Mouse (Mus musculus) embryonic facial prominence, embryonic 14.5 days (tissue): Measurements from ENCODE around the gene Sphk2. TPM values are rescaled to one million over a fixed set of nuclear protein-coding genes. Genes with fewer than 3 reads are reported as not detected.
A peak's percentile ranks its signal among the peaks of the same experiment; 100 is the strongest.

ENCODE experiments used
- ATAC-seq: fragments of 200-750 bp; cut with Nextera tagmentation; 2 replicates; pipeline ENCODE4 v1.8.0; 2017; ENCODE audit warnings: low read depth, moderate number of reproducible peaks, moderate TSS enrichment
- DNase-seq: peaks from one replicate; pipeline ENCODE4 v3.0.0-alpha.2; 2015; ENCODE audit warnings: low spot score
- H3K27ac ChIP-seq: fragments of 300-500 bp; sonication (generic); replicated peaks from 2 replicates; pipeline ENCODE4 v1.5.1; 2014; ENCODE audit warnings: low read depth, mild to moderate bottlenecking, low read length, moderate library complexity
- H3K27me3 ChIP-seq: fragments of 300-500 bp; sonication (generic); replicated peaks from 2 replicates; pipeline ENCODE4 v1.6.1; 2014; ENCODE audit warnings: low read length; ENCODE audit not compliant: control insufficient read depth, insufficient read depth
- H3K36me3 ChIP-seq: fragments of 300-500 bp; sonication (generic); 2 replicates; pipeline ENCODE4 v1.6.1; 2014; ENCODE audit warnings: low read length, mixed read lengths; ENCODE audit not compliant: control insufficient read depth, insufficient read depth
- H3K4me1 ChIP-seq: fragments of 300-500 bp; sonication (generic); 2 replicates; pipeline ENCODE4 v1.6.1; 2014; ENCODE audit warnings: antibody characterized with exemption, low read length; ENCODE audit not compliant: control insufficient read depth, insufficient read depth
- H3K4me2 ChIP-seq: fragments of 300-500 bp; sonication (generic); 2 replicates; pipeline ENCODE4 v1.6.1; 2014; ENCODE audit warnings: low read depth, mild to moderate bottlenecking, low read length, moderate library complexity, mixed read lengths
- H3K4me3 ChIP-seq: fragments of 300-500 bp; sonication (generic); 2 replicates; pipeline ENCODE4 v1.5.1; 2014; ENCODE audit warnings: low read depth, mild to moderate bottlenecking, low read length
- H3K9ac ChIP-seq: fragments of 300-500 bp; sonication (generic); 2 replicates; pipeline ENCODE4 v1.6.1; 2014; ENCODE audit warnings: low read depth, mild to moderate bottlenecking, low read length, moderate library complexity, mixed read lengths
- H3K9me3 ChIP-seq: fragments of 300-500 bp; sonication (generic); 2 replicates; pipeline ENCODE4 v1.6.1; 2016; ENCODE audit warnings: low read length; ENCODE audit not compliant: control insufficient read depth
- WGBS: fragments of 180-500 bp; shearing (Covaris S2); extraction: QIAGEN DNeasy Blood & Tissue Kit; methylation state at CpG from one replicate; pipeline ENCODE4 v1.1.7; 2014; 5-methylcytosine and 5-hydroxymethylcytosine counted together
- polyA plus RNA-seq: library from polyadenylated mRNA; unstranded; fragments of >200 nt; fragmentation: Nextera tagmentation; extraction: Ambion mirVana; gene quantifications from 2 replicates; pipeline ENCODE4 v1.2.1, GENCODE M21; 2014

Gene Sphk2
- 24.0 and 25.6 TPM in 2 replicates for polyA plus RNA-seq

GRCm38 (mm10) chr7:45717918-45718297 lies at the start of gene Sphk2:
Gene Sphk2, minus strand, starts transcription at chr7:45718002.
- no peaks in the 10 kb centered on the region for H3K9me3 ChIP-seq
- peak within 1 kb of the TSS; percentile 99 for H3K9ac ChIP-seq
- H3K36me3 ChIP-seq: peaks cover 46% of the 10 kb centered on the region
- ATAC-seq: peak; percentile 74
- H3K27me3 ChIP-seq: no peaks in the 10 kb centered on the region
- peaks cover 21% of the 10 kb centered on the region for H3K4me1 ChIP-seq
- peak within 1 kb of the TSS; percentile 91 for H3K27ac ChIP-seq
- peak; percentile 99 for DNase-seq
- peak within 1 kb of the TSS; percentile 77 for H3K4me2 ChIP-seq
- 0% methylated on average over 23 of the region's 41 CpGs for WGBS
- H3K4me3 ChIP-seq: peak within 1 kb of the TSS; percentile 79

GRCm38 (mm10) chr7:45767500-45767899 lies 49.7 kb upstream of the Sphk2 start:
- no peak for DNase-seq
- H3K36me3 ChIP-seq: no peaks in the 10 kb centered on the region

GRCm38 (mm10) chr7:45766764-45767163 lies 49.0 kb upstream of the Sphk2 start:
- WGBS: 57% methylated on average over 7 of the region's 8 CpGs

More at GRCm38 (mm10) chr7:45767500-45767899, 49.7 kb upstream of the Sphk2 start:
- no peak for ATAC-seq
- Histone ChIP-seq H3K4me3 (no peak overlapping the region), H3K27me3 (no peaks in the 10 kb centered on the region), H3K27ac (no peak overlapping the region), H3K4me2 (no peak overlapping the region), H3K9ac (no peak overlapping the region), H3K9me3 (no peaks in the 10 kb centered on the region), H3K4me1 (no peaks in the 10 kb centered on the region)
- WGBS: 92% methylated on average over 6 of the region's 6 CpGs

DNA sequence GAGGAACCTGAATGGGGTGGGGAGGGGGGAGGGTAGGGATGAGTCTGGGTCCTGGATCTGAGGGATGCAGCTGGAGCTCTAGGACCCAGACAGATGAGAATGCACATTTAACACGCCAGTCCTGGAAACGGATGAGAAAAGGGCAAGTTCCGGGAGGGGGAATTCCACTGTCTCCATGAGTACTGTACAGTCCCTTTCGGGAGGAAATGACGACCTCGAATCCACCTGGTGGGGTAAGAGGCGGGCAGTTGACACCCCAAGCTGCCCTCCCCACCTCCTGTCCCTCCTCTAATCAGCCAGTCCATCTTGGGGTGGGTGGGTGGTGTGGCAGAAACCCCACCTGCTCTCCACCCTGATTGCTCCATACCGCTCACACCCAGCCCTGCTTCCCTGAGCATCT lies 48.2 kb upstream of the Sphk2 start:
- no peaks in the 10 kb centered on the region for H3K27me3 ChIP-seq
- H3K4me3 ChIP-seq: no peak overlapping the region
- DNase-seq (no peak), ATAC-seq (peak; percentile 34; the same call in 1 of the 2 replicates)
- no peaks in the 10 kb centered on the region for H3K4me1 ChIP-seq
- no peaks in the 10 kb centered on the region for H3K36me3 ChIP-seq
- no peak overlapping the region for H3K4me2 ChIP-seq
- H3K9ac ChIP-seq: no peak overlapping the region
- WGBS: 56% methylated on average over 8 of the region's 8 CpGs
- peak overlapping the region; percentile 48; the same call in 1 of the 2 replicates for H3K27ac ChIP-seq
- H3K9me3 ChIP-seq: no peaks in the 10 kb centered on the region

More at GRCm38 (mm10) chr7:45766764-45767163, 49.0 kb upstream of the Sphk2 start:
- Histone ChIP-seq H3K27me3 (no peaks in the 10 kb centered on the region), H3K27ac (no peak overlapping the region), H3K9ac (no peak overlapping the region), H3K4me1 (no peaks in the 10 kb centered on the region), H3K4me2 (no peak overlapping the region), H3K9me3 (no peaks in the 10 kb centered on the region), H3K36me3 (no peaks in the 10 kb centered on the region), H3K4me3 (no peak overlapping the region)
- ATAC-seq: peak; percentile 84
- peak; percentile 66 for DNase-seq

DNA sequence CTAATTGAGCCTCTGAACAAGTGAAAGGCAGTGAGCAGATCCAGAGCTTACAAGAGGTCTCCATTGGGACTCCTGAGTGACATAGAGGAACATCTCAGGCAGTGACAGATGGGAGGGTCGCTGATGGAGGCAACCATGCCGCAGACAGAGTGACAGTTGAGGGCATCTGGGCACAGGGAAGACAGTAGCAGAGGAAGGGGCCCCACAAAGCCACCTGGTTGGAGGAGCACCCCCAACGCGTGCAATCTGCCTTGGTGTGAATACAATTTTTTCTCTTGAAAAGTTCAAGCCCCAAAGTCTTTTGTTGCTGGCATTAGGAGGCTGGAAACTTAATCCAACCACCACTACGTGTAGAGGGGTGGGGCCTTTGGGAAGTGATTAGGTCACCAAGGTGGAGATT lies 42.3 kb upstream of the Sphk2 start:
- Histone ChIP-seq H3K36me3 (no peaks in the 10 kb centered on the region), H3K4me2 (no peak overlapping the region), H3K4me3 (no peak overlapping the region), H3K9ac (no peak overlapping the region), H3K27ac (no peak overlapping the region), H3K27me3 (peaks cover 31% of the 10 kb centered on the region), H3K9me3 (no peaks in the 10 kb centered on the region), H3K4me1 (no peaks in the 10 kb centered on the region)
- DNase-seq (no peak), ATAC-seq (no peak)
- 56% methylated on average over 5 of the region's 5 CpGs for WGBS

DNA sequence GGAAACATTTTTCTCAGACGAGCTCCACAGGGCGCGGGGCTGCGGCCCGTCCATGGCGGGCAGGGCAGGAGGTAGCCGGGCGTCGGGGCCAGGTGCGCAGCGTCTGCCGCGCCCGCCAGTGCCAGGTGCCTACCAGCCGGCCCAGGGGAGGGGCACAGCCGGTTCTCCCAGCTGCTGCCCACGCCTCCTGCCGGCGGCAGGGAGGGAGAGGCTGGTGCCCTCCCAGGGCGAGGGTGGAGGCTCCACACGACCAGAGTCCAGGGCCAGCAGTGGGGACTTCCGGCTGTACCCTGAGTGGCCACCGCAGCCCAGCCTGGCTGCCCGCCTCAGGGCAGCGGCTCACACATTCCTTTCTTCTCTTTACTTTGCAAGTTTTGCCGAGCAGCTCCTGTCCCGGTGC lies 41.6 kb upstream of the Sphk2 start:
- H3K4me2 ChIP-seq: peak overlapping the region; percentile 46
- peak overlapping the region; percentile 18 for H3K4me3 ChIP-seq
- DNase-seq: peak; percentile 38
- no peaks in the 10 kb centered on the region for H3K4me1 ChIP-seq
- H3K36me3 ChIP-seq: no peaks in the 10 kb centered on the region
- peak; percentile 76 for ATAC-seq
- no peak overlapping the region for H3K27ac ChIP-seq
- under 1% methylated on average over 10 of the region's 27 CpGs for WGBS
- peaks cover 31% of the 10 kb centered on the region for H3K27me3 ChIP-seq
- no peaks in the 10 kb centered on the region for H3K9me3 ChIP-seq
- H3K9ac ChIP-seq: peak overlapping the region; percentile 42; the same call in 1 of the 2 replicates

DNA sequence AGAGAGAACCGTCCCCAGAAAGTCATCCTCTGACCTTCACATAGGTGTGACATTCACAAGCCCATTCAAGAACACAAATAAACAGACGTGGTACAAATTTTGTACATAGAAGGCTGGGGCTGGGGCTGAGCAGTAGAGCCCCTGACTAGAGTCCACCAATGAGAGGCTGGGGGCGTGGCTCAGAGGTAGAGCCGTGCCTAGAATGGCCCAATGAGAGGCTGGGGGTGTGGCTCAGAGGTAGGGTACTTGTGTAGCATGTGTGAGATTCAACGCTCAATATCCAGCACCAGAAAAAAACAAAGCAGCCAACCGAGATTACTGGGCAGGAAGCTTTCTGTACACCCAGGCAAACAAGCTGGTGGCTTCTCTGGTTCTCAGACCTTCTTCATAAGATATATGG lies 37.9 kb upstream of the Sphk2 start:
- H3K9ac ChIP-seq: no peak overlapping the region
- peaks cover 31% of the 10 kb centered on the region for H3K27me3 ChIP-seq
- H3K4me1 ChIP-seq: no peaks in the 10 kb centered on the region
- no peak overlapping the region for H3K4me3 ChIP-seq
- ATAC-seq (no peak), DNase-seq (no peak)
- no peak overlapping the region for H3K27ac ChIP-seq
- H3K9me3 ChIP-seq: no peaks in the 10 kb centered on the region
- 58% methylated on average over 6 of the region's 6 CpGs for WGBS
- H3K4me2 ChIP-seq: no peak overlapping the region
- H3K36me3 ChIP-seq: no peaks in the 10 kb centered on the region

DNA sequence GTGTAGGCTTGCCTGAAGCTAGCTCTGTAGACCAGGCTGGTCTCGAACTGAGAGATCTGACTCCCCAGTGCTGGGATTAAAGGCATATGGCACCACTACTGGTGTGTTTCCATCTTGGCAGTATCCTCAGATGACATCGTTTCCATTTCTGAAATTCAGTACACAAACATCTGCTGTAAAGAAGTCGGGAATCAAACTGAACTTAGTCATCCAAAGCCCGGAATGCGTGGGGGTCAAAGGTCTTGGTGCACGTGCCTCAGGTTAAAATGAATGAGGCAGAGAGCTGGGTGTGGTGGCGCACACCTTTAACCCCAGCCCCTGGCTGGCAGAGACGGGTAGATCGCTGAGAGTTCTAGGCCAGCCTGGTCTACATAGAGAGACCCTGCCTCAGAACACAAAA lies 32.4 kb upstream of the Sphk2 start:
- ATAC-seq: no peak
- Histone ChIP-seq H3K4me2 (no peak overlapping the region), H3K27ac (no peak overlapping the region), H3K27me3 (no peaks in the 10 kb centered on the region), H3K4me1 (no peaks in the 10 kb centered on the region), H3K36me3 (no peaks in the 10 kb centered on the region), H3K9me3 (no peaks in the 10 kb centered on the region), H3K9ac (no peak overlapping the region), H3K4me3 (no peak overlapping the region)
- no peak for DNase-seq
- 58% methylated on average over 9 of the region's 9 CpGs for WGBS

DNA sequence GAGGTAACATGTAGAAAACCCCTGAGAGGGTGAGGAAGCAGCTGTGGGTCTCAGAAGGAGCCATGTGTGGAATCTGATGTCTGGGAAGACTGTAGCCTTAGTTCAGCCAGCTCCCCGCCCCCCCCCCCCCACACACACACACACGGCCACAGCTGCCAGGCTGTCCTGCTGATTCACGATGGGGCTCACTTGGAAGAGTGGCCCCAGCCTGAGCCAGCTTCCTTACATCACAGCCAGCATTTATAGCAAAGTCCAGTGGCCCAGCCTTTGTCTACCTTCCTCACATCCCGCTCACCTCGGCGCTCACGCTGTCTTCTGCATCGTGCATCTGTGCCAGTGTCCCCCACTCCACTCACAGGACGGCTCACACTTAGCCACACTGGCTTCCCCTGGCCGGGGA lies 31.6 kb upstream of the Sphk2 start:
- Histone ChIP-seq H3K4me1 (no peaks in the 10 kb centered on the region), H3K36me3 (no peaks in the 10 kb centered on the region), H3K4me2 (no peak overlapping the region), H3K4me3 (no peak overlapping the region), H3K9ac (no peak overlapping the region; the same call in 1 of the 2 replicates), H3K27me3 (no peaks in the 10 kb centered on the region), H3K27ac (no peak overlapping the region), H3K9me3 (no peaks in the 10 kb centered on the region)
- DNase-seq (no peak), ATAC-seq (no peak)
- 56% methylated on average over 8 of the region's 10 CpGs for WGBS
